11 mouse cellular contexts compared by ENCODE assay signal in genomic region chr2:80268053-80268452, GRCm38 (mm10). TPM values are rescaled to one million over a fixed set of nuclear protein-coding genes. Genes with fewer than 3 reads are reported as not detected.
DNase-seq lines count a peak whose midpoint lies in the region; ATAC-seq lines count a peak whose summit lies in the region.
"Had no signal": no experiment of that assay in that cellular context is flagged by ENCODE, and none has a peak within 500 bp of the region (broad histone marks: within the 10 kb centered on the region; RNA-seq: fewer than 3 reads in every experiment).

No protein-coding gene starts in this region.

- H3K36me3 ChIP-seq in embryonic facial prominence, embryonic 14.5 days (ENCODE audit: control insufficient read depth, insufficient read depth, low read length): no peaks in the 10 kb centered on the region

- no peak overlapping the region for H3K27ac ChIP-seq in embryonic facial prominence, embryonic 14.5 days (replicated peaks; ENCODE audit: low read depth, low read length)

- H3K4me2 ChIP-seq in embryonic facial prominence, embryonic 14.5 days (ENCODE audit: low read depth, low read length): no peak overlapping the region

- 58% methylated on average over 4 of the region's 4 CpGs for WGBS in embryonic facial prominence, embryonic 14.5 days

- no peaks in the 10 kb centered on the region for H3K4me1 ChIP-seq in embryonic facial prominence, embryonic 14.5 days (ENCODE audit: control insufficient read depth, insufficient read depth, low read length)

- no peak overlapping the region for H3K4me3 ChIP-seq in embryonic facial prominence, embryonic 14.5 days (ENCODE audit: low read depth, low read length)
- H3K4me3 ChIP-seq: myocyte had no signal

- no peaks in the 10 kb centered on the region for H3K9me3 ChIP-seq in embryonic facial prominence, embryonic 14.5 days (ENCODE audit: control insufficient read depth, low read length)

- ATAC-seq in embryonic facial prominence, embryonic 14.5 days (ENCODE audit: low read depth): no peak
- ATAC-seq in inflammation-experienced regulatory T-cells, adult 6 months: no peak

- H3K9ac ChIP-seq in embryonic facial prominence, embryonic 14.5 days (ENCODE audit: low read depth, low read length): no peak overlapping the region

- DNase-seq in kidney, adult 9 months: peak; percentile 44
- DNase-seq in kidney, adult 8-10 months: no peak
- DNase-seq in A20 (ENCODE audit: low read depth, low spot score) (peak; percentile 68), ES-CJ7 (ENCODE audit: low read depth, low spot score) (peak; percentile 22)
- DNase-seq in embryonic facial prominence, embryonic 14.5 days (ENCODE audit: low spot score): peak; percentile 75
- DNase-seq in right cerebral cortex, adult 2 months (ENCODE audit: low spot score in 2 of 2): no peak
- DNase-seq: gastrocnemius, postnatal 25 days; layer of hippocampus, adult 9-11 months; thymus, postnatal 14 days had no signal

- H3K27me3 ChIP-seq in embryonic facial prominence, embryonic 14.5 days (replicated peaks; ENCODE audit: control insufficient read depth, insufficient read depth, low read length): no peaks in the 10 kb centered on the region

RNA-seq across cellular contexts. Expression of gene Prdx6b, which starts 24.2 kb away (rescaled TPM):
- not detected in 2 replicates for polyA plus RNA-seq in embryonic facial prominence, embryonic 14.5 days (2014; fragmentation: Nextera tagmentation; extraction: Ambion mirVana)
- under 1 TPM in 1 of 3 experiments, not detected in 2; 0.15 TPM for polyA plus RNA-seq in inflammation-experienced regulatory T-cells, adult 6 months (2017; shearing (Covaris generic))
- polyA plus RNA-seq: myocyte had no signal

RNA-seq across cellular contexts. Expression of gene Dnajc10, which starts 47.2 kb away (rescaled TPM):
- polyA plus RNA-seq in embryonic facial prominence, embryonic 14.5 days (2014; fragmentation: Nextera tagmentation; extraction: Ambion mirVana): 84.2 and 87.8 TPM in 2 replicates
- polyA plus RNA-seq in inflammation-experienced regulatory T-cells, adult 6 months (2017; shearing (Covaris generic)): 10 to 100 TPM; 42.4 to 54.0 (median 47.9) TPM

Comparison
In these comparisons a context has a peak if more than half of its experiments do, and no peak if none do; other contexts are left out.
1. DNase-seq: peak in kidney, adult 9 months (single experiment), A20 (single experiment), ES-CJ7 (single experiment) and embryonic facial prominence, embryonic 14.5 days (single experiment); none in kidney, adult 8-10 months (0 of 2) and right cerebral cortex, adult 2 months (0 of 2).